Mouse (Mus musculus) limb, embryonic 10.5 days (tissue): ENCODE results near the gene Tas2r119. TPM values are rescaled to one million over a fixed set of nuclear protein-coding genes. Genes with fewer than 3 reads are reported as not detected.

Experiments used
- DNase-seq: peaks from one replicate; pipeline ENCODE4 v3.0.0-alpha.2; 2017; ENCODE audit warnings: low spot score
- H3K27ac ChIP-seq: fragments of 300-500 bp; sonication (generic); 2 replicates; pipeline ENCODE4 v1.5.1; 2016; ENCODE audit warnings: mild to moderate bottlenecking
- H3K27me3 ChIP-seq: fragments of 300-500 bp; sonication (generic); 2 replicates; pipeline ENCODE4 v1.6.1; 2016; ENCODE audit warnings: low read depth, mild to moderate bottlenecking; ENCODE audit not compliant: poor library complexity, severe bottlenecking
- H3K36me3 ChIP-seq: fragments of 300-500 bp; sonication (generic); 2 replicates; pipeline ENCODE4 v1.6.1; 2016; ENCODE audit warnings: mild to moderate bottlenecking, moderate library complexity
- H3K4me1 ChIP-seq: fragments of 300-500 bp; sonication (generic); 2 replicates; pipeline ENCODE4 v1.6.1; 2016
- H3K4me3 ChIP-seq: fragments of 300-500 bp; sonication (generic); 2 replicates; pipeline ENCODE4 v1.5.1; 2016; ENCODE audit warnings: mild to moderate bottlenecking, moderate library complexity
- H3K9me3 ChIP-seq: fragments of 300-500 bp; sonication (generic); replicated peaks from 2 replicates; pipeline ENCODE4 v1.6.1; 2016; ENCODE audit warnings: mild to moderate bottlenecking
- whole genome bisulfite sequencing: fragments of 180-500 bp; shearing (Covaris S2); methylation state at CpG from one replicate; pipeline ENCODE4 v1.1.7; 2016; 5-methylcytosine and 5-hydroxymethylcytosine counted together
- polyA plus RNA-seq: library from polyadenylated mRNA; unstranded; fragments of >200 nt; fragmentation: Nextera tagmentation; extraction: Ambion mirVana; gene quantifications from 2 replicates; pipeline ENCODE4 v1.2.1, GENCODE M21; 2016

Gene Tas2r119
- 0.14 TPM in 1 of 2 replicates, not detected in the other for polyA plus RNA-seq

DNA sequence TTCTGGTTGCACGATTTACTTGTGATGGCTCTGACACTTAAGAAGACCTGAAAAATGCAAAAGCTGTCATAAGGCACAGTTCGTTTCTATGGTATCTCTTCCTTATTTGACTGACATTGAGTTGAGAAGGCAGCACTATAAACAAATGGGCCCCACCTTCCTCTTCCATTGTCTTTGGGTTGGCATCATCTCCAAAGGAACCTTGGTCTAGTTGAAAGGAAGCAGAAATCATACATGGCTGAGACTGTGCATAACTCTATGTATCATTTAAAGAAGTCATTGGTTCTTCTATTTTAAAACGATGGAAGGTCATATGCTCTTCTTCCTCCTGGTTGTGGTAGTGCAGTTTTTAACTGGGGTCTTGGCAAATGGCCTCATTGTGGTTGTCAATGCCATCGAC is at the start of gene Tas2r119:
Gene Tas2r119, plus strand, starts transcription at position 301 of the 400 bp plus-strand sequence.
- Histone ChIP-seq H3K36me3 (no peaks in the 10 kb centered on the region), H3K9me3 (no peaks in the 10 kb centered on the region), H3K27ac (no peak within 1 kb of the TSS), H3K27me3 (no peaks in the 10 kb centered on the region), H3K4me3 (no peak within 1 kb of the TSS), H3K4me1 (peaks cover 5% of the 10 kb centered on the region; the same call in 1 of the 2 replicates)
- no peak for DNase-seq
- 91% methylated on average over 4 of the region's 4 CpGs for WGBS

DNA sequence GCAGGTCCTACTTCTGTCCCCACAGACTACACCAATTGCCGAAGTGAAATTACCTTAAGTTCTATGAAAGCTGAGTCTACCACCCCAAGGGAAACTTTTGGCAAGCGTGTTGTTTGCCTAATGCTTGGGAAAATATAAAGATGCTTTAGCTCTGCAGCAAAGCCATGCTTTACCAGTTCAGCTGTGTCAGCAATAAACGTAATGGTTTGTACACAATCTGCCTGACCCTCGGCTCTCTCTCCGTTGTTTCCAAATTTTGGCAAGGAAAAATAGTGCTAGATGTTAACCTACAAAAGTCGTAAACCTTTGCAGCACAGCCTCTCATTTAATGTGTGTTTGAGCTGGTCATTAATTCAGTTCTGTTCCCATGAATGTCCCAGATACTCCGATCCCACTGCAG is 44.8 kb upstream of the Tas2r119 start:
- H3K27me3 ChIP-seq: no peaks in the 10 kb centered on the region
- H3K27ac ChIP-seq: no peak overlapping the region
- H3K36me3 ChIP-seq: no peaks in the 10 kb centered on the region
- peaks cover 6% of the 10 kb centered on the region; the same call in 1 of the 2 replicates for H3K4me1 ChIP-seq
- DNase-seq: no peak
- no peak overlapping the region for H3K4me3 ChIP-seq
- no peaks in the 10 kb centered on the region for H3K9me3 ChIP-seq
- WGBS: 91% methylated on average over 7 of the region's 7 CpGs

DNA sequence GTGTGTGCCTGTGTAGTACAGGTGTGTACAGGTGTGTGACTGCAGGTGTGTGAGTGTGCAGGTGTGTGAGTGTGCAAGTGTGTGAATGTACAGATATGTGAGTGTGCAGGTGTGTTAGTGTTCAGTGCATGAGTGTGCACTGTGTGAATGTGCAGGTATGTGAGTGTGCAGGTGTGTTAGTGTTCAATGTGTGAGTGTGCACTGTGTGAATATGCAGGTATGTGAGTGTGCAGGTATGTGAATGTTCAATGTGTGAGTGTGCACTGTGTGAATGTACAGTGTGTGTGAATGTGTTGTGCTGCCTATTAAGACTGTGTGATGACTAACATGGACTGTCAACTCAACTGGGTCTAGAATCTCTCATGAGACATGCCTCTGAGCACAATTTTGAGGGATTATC is 35.4 kb upstream of the Tas2r119 start:
- Histone ChIP-seq H3K27ac (no peak overlapping the region), H3K4me1 (peaks cover 4% of the 10 kb centered on the region; the same call in 1 of the 2 replicates), H3K36me3 (no peaks in the 10 kb centered on the region), H3K9me3 (no peaks in the 10 kb centered on the region), H3K4me3 (no peak overlapping the region), H3K27me3 (no peaks in the 10 kb centered on the region)
- DNase-seq: no peak

DNA sequence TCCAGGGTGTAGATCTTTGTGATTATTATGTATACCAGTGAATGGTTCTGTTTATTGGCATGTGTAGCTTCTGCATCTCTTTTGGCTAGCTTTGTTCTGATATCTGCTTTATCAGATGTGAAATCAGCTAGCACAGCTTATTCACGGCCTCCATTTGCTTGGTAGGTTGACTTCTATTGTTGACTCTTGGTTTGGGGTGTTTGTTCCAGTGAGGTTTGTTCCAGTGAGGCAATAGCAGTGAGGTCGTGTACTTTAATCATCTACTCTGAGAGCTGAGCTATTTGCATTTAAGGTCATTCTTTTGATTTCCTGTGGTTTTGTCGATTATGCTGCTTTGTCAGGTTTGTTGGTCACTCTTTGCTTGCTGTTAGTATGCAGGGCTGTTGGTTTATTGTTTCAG is 32.8 kb upstream of the Tas2r119 start:
- Histone ChIP-seq H3K4me3 (no peak overlapping the region), H3K27me3 (no peaks in the 10 kb centered on the region), H3K27ac (no peak overlapping the region), H3K36me3 (no peaks in the 10 kb centered on the region), H3K9me3 (no peaks in the 10 kb centered on the region), H3K4me1 (peaks cover 4% of the 10 kb centered on the region; the same call in 1 of the 2 replicates)
- no peak for DNase-seq
- 80% methylated on average over 3 of the region's 3 CpGs for WGBS

DNA sequence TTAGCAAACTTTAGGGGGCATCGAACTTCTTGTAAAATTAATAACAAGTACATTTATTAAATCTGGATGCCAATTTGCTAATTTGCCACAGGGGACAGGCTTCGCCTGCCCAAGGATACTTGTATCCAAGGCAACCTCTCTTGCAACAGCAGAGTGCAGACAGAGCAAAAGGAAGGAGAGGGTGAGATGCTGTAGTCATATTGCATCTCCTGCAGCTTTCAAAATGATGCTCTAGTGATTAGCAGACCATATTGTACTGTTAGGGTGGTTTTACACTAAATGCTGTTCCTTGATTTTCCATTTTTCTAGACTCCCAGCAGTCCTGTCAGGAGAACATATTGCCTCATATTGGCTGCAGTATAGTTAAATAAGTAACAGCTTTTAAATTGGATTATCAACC is 23.7 kb upstream of the Tas2r119 start:
- no peak for DNase-seq
- 78% methylated on average over 2 of the region's 2 CpGs for WGBS

DNA sequence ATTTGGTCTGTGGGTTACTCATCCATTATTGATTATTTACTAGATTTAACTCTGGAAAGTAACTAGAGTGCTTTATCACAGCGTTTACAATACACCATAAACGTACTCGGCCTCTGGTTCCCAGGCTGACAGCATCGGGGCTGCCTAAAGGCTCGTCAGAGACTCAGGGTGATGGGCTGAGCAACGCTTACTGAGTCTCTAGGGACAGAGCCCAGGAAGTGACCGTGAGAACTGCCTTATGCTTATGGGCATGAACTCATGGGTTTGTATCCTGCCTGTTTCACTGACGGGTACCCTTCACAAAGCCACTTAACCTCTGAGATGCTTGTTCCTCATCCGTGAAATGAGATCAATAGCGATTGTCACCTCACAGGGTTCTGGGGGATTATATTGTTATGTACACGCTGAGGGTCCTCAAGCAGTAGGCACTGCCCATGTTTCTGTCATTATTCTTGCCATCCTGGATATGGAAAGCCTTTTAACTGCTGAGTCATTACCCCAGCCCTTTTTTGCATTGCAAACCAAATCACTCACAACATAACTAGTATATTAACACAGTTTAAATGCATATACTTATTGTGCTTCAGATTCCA is 23.1 kb upstream of the Tas2r119 start:
- H3K27ac ChIP-seq: no peak overlapping the region
- 56% methylated on average over 11 of the region's 11 CpGs for WGBS
- DNase-seq: no peak

More for the DNA sequence above, 23.7 kb upstream of the Tas2r119 start:
- peaks cover 22% of the 10 kb centered on the region for H3K4me1 ChIP-seq
- no peaks in the 10 kb centered on the region for H3K27me3 ChIP-seq
- no peaks in the 10 kb centered on the region for H3K9me3 ChIP-seq
- H3K36me3 ChIP-seq: no peaks in the 10 kb centered on the region
- no peak overlapping the region for H3K27ac ChIP-seq
- H3K4me3 ChIP-seq: no peak overlapping the region

DNA sequence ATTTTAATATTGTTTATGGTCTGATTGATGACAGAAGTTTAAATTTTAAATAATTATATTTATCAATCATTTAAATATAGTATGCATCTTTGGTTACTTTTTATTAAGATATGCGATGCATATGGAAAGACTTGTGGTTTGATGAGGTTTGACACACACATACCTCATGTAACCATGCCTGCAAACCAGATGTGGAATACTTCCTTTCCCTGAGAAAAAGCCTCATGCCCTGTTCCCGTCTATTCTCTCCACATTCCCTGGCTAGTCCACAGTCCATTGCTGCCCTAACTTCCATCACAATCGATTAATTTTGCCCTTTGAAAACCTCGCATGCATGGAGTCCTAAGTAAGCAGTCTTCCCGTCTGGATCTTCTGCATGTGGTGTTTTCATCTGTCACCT is 21.0 kb upstream of the Tas2r119 start:
- Histone ChIP-seq H3K27ac (peak overlapping the region; percentile 50; the same call in 1 of the 2 replicates), H3K4me3 (no peak overlapping the region), H3K27me3 (no peaks in the 10 kb centered on the region), H3K36me3 (no peaks in the 10 kb centered on the region), H3K9me3 (no peaks in the 10 kb centered on the region), H3K4me1 (peaks cover 29% of the 10 kb centered on the region)
- WGBS: 59% methylated on average over 5 of the region's 5 CpGs
- DNase-seq: no peak

More for the DNA sequence above, 23.1 kb upstream of the Tas2r119 start:
- H3K27me3 ChIP-seq: no peaks in the 10 kb centered on the region
- no peaks in the 10 kb centered on the region for H3K36me3 ChIP-seq
- no peak overlapping the region for H3K4me3 ChIP-seq
- no peaks in the 10 kb centered on the region for H3K9me3 ChIP-seq
- peaks cover 22% of the 10 kb centered on the region for H3K4me1 ChIP-seq

DNA sequence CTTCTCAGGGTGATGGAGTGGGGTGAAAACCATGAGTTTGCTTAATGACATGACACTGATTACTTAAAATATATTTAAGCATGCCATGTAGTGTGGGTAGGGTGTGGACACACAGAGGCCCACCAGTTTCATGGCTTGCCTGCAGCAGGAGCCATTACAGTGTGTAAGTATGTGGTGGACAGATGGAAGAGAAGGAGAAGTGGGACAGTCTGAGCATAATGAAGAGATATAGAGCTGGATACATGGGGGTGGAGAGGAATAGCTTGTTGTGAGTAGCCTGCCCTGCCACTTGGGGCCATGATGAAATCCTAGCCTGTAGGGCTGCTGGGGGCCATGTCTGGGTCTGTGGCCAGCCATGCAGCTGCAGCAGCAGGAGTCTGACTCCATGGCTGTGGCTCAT is 16.8 kb upstream of the Tas2r119 start:
- Histone ChIP-seq H3K27ac (0 out of 2 replicates have a peak overlapping the region, but pooled peaks have one; percentile 0), H3K4me1 (peaks cover 22% of the 10 kb centered on the region), H3K9me3 (no peaks in the 10 kb centered on the region), H3K4me3 (no peak overlapping the region), H3K27me3 (no peaks in the 10 kb centered on the region), H3K36me3 (no peaks in the 10 kb centered on the region)
- DNase-seq: no peak

DNA sequence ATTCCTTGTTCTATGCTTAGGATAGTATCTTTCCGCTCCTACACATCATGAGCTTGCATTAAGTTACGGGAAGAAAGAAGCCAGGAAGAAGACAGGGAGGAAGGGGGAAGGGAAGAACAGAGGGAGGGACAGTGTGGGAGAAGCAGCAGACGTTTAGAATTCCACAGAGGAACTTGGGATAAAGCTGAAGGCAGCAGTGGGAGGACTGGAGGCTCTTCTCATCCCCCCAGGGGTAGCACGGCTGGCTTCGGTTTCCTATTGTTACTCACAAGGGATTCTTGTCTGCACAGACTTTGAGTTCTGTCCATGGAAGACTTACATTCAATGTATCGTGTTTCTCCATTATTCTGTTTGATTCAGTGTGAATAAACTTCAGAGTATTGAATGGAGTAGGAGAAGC is 5.3 kb upstream of the Tas2r119 start:
- Histone ChIP-seq H3K9me3 (no peaks in the 10 kb centered on the region), H3K27ac (no peak overlapping the region), H3K36me3 (no peaks in the 10 kb centered on the region), H3K4me1 (peaks cover 5% of the 10 kb centered on the region; the same call in 1 of the 2 replicates), H3K4me3 (no peak overlapping the region), H3K27me3 (no peaks in the 10 kb centered on the region)
- 71% methylated on average over 6 of the region's 6 CpGs for WGBS
- DNase-seq: no peak

DNA sequence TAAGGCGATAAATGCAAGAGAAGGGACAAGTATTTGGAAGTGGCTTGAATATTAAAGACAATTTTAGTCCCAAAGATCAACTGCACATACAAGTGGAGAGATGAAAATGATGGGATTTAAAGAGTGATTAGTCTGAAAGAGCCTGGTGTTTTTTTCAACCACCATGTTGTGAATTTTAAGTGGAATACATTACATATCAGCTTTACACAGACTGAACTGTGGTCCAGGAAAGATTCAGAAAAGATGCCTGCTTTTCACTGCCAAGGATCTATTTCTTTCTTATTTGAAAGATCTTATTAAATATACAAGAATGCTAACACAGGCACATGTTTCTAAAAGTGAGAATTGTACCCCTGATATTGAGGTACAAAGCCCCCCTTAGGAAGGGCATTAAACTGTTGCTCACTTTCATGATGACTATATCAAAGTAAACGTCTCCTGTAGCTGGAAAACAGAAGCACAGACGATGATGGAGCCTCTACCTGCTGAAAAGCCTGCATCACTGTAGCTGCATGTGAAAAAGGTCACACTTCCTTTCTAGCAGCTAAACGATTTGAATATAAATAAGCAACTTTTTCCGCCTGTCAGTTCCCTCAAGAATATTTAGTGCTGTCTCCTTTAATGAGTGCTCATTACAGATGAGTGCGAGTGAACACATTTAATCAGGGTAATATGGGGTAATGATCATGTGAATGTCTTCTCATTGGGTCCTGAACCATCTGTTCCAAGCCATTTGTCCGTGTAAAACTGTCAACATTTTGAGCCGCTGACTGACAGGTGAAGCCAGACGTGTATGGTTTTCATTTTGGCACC is 4.7 kb upstream of the Tas2r119 start:
- 64% methylated on average over 9 of the region's 9 CpGs for WGBS
- H3K4me1 ChIP-seq: peaks cover 5% of the 10 kb centered on the region; the same call in 1 of the 2 replicates

DNA sequence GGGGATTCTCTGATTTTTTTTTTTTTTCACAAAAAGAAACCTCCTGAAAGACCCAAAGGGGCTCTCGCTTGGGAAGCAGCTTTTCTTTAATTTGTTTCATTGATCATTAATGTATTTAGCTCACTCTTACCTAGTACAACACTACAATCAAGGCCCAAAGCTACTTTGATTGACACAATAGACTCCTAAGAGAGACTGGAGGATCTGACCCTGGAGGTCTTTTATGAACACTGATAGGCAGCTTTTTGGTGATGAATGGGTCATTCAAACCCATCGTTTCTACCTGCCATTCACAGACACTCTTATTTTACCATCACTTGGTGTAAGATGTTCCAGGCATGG is 4.1 kb upstream of the Tas2r119 start:
- peaks cover 5% of the 10 kb centered on the region; the same call in 1 of the 2 replicates for H3K4me1 ChIP-seq
- H3K27me3 ChIP-seq: no peaks in the 10 kb centered on the region
- no peaks in the 10 kb centered on the region for H3K36me3 ChIP-seq
- 78% methylated on average over 2 of the region's 2 CpGs for WGBS
- H3K9me3 ChIP-seq: no peaks in the 10 kb centered on the region
- DNase-seq: no peak
- H3K4me3 ChIP-seq: no peak overlapping the region
- H3K27ac ChIP-seq: no peak overlapping the region

More for the DNA sequence above, 4.7 kb upstream of the Tas2r119 start:
- H3K27ac ChIP-seq: no peak overlapping the region
- no peaks in the 10 kb centered on the region for H3K27me3 ChIP-seq
- no peaks in the 10 kb centered on the region for H3K36me3 ChIP-seq
- H3K9me3 ChIP-seq: no peaks in the 10 kb centered on the region
- no peak overlapping the region for H3K4me3 ChIP-seq
- DNase-seq: no peak

DNA sequence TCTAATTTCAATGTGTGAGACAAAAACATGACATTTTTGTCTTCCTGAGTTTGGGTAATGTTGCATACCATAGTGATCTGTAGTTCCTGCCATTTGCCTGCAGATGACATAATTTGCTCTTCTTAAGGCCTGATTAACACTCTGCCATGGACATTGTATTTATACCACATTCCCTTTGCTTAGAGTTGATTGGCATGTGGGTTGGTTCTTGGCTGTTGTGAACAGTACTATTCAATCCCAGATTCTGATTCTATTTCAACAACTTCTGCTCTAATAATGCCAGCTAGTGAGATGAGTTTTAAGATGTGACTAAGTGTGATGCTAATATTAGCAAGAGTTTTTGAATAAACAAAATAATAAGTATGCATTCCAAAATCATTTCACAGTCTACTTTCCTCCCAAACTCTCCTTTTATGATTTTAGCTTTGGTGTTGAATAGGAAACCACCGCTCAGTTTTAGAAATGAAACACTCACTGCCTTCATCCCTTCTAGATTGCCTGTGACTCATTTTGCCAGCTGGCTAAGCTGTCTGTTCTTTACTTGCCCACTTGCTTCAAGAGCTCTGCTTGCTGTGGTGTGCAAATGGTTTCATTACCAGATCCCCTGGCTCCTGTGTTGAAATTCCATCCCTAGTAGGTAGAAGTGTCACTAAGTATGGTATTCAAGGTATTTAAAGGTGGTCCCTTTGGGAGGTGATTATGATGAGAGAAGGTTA is 3.1 kb downstream of the Tas2r119 start:
- Histone ChIP-seq H3K4me3 (no peak overlapping the region), H3K27ac (no peak overlapping the region), H3K27me3 (no peaks in the 10 kb centered on the region), H3K36me3 (no peaks in the 10 kb centered on the region), H3K9me3 (no peaks in the 10 kb centered on the region), H3K4me1 (no peaks in the 10 kb centered on the region)
- no peak for DNase-seq
- WGBS: 92% methylated on average over 1 of the region's 1 CpGs

DNA sequence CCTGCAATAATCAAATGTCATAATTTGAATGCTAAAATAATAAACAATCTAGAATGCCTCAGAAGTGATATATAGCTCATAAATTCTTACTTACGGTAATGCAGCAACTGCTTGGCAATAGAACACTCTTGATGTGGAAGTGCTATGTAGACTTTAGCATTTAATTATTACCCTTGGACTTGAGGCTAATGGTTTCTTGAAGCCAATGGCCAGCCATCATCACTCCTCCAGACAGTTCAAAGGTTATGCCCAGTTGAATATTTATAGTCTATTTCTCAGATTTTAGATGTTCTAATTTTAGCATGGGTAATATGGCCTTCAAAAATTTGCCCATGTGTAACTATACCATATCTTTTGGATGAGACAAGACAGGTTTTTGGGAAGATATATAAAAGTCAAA is 4.9 kb downstream of the Tas2r119 start:
- WGBS: 89% methylated on average over 1 of the region's 1 CpGs
- Histone ChIP-seq H3K27me3 (no peaks in the 10 kb centered on the region), H3K36me3 (no peaks in the 10 kb centered on the region), H3K4me3 (no peak overlapping the region), H3K27ac (no peak overlapping the region), H3K9me3 (no peaks in the 10 kb centered on the region), H3K4me1 (no peaks in the 10 kb centered on the region)
- DNase-seq: no peak
